Mouse (Mus musculus): Measurements from ENCODE around the gene Tns1. TPM values are rescaled to one million over a fixed set of nuclear protein-coding genes. Genes with fewer than 3 reads are reported as not detected.

Tns1 gene
- total RNA-seq, 4 experiments from 2014 or later: 217 to 331 (median 279) TPM

DNA sequence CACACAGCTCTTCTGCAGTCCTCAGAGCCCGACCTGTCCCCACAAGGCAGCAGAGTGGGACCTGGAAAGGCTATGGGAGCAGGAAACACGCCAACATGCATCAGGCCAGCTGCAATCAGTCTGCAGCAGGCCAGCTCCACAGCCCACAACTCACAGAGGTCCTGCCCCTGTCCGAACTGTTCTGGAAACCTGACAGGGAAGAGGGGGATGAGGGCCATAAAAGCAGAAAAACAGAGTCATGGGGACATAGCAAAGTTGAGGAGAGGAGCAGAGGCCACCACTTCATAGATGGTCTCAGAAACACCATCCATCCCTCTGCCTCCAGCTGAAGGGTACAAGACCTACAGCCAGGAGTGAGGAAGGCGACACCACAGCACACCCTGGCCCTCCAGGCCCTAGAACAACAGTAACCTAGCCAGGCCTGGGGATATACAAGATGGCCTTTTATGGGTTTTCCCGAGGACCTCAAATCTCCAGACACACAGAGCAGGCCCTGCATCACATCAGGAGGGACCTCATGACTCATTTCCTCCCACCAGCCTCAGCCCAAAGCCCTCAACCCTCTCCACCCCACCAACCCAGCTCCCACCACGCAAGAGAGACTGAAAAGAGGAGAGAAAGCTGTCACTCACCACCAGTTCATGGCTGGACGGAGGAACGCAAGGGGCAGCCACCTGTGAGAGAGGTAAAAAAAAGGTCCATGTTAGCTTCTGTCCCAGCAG lies 108.6 kb downstream of the Tns1 start:
- no peak for DNase-seq (ENCODE audit: low spot score in 2 of 2)

DNA sequence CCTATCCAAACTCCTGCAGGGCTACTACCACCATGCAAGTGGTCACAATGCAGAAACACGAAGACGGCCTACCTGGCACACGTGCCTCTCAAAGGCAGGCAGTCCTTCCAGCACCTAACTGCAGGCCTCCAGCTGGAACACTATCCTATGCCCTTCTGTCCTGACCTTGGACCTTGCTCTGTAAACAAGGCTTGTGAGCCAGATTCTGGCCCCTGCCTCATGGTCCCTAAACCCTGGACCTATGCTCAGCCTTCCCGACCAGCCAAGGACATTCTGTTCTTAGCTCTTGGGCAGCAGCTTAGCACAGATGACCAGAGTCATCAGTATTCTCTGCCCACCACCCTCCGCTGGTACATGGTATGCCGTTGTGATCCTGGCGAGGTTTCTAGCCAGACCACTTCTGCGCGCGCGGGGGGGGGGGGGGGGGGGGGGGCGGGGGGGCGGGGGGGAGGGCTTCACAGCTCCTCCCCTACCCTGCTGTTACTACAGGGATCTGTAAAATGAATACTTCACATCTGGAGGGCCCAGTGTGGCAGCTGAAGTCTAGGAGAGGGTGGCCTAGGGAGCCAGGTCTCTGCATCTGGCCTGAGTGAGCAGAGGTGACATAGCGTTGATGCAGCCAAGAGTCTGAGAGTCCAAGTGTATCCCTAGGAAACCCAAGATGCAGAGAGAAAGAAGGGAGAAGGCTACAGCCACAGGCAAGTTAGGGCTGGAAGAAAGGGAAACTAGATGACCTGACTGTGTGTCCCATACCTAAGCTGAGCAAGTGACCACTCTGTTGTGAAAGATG lies 109.5 kb downstream of the Tns1 start:
- peak; percentile 68 to 75 for DNase-seq (ENCODE audit: low spot score in 2 of 2)

DNA sequence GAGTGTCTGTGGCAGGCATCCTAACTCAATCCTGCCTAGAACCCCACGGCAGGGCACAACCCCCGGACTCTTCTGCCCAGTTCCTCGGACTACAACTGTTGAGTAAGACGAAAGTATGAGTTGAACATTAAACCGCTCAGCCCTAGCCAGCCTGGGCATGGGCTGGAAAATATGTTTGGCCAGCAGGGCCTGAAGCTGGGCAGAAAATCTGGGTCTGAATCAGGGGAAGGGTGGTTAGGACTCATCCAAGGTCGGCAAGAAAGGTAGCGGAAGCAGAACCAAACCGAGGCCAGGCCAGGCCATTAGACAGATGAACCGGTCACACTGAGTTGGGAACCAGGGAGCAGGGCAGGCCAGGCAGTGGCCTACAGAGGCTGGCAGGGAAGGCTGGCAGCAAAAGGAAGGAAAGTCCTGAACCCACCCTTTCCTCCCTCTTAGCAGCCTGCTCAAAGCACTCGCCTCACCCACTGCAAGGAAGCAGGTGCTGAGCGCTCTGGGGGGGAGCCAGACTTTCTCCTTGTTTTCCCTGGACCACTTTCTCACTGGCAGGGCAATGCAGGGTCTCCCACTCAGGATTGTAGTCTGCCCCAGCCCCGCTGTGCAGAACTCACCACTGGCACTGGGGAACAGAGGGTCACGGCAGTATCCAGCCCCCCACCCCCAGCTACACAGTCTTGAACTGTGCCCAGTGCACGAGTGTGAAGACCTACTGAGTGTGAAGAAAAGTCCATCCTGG lies 110.8 kb downstream of the Tns1 start:
- DNase-seq (ENCODE audit: low spot score in 2 of 2): no peak

DNA sequence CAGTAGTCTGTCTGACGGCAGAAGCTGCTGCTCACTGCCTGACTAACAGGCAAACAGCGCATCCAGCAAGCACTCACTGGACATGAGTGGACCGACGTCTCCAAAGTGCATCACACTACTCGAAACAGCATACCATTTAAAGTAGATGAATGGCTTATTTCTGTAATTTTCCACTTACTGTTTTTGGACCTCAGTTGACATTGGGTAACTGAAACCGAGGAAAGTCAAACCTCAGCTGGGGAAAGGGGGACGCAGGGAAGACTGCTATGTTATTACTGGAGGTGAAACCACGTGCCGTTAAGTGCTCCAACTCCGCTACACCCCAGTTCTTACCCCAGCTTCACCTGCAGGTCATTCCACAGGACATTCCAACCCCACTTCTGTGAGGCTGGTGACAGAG lies 111.5 kb downstream of the Tns1 start:
- no peak for DNase-seq (ENCODE audit: low spot score in 2 of 2)

DNA sequence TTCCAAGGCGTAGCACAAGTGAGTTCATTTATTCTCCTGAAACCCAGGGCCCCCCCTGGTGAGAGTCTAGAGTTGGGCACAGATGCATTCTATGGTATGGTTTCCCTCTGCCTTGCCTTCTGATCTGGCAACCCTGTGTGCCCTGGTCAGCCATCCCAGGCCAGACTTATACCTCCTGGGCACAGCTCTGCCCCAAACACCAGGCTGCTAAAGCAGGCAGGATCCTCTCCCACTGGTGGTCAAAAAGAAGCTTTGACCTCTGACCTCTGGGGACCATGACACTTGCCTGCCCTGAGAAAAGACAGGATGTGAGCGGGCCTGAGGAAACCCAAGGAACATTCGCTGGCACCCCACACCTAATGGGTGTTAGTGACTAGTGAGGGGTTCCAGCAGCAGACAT lies 114.8 kb downstream of the Tns1 start:
- DNase-seq (ENCODE audit: low spot score in 2 of 2): no peak

DNA sequence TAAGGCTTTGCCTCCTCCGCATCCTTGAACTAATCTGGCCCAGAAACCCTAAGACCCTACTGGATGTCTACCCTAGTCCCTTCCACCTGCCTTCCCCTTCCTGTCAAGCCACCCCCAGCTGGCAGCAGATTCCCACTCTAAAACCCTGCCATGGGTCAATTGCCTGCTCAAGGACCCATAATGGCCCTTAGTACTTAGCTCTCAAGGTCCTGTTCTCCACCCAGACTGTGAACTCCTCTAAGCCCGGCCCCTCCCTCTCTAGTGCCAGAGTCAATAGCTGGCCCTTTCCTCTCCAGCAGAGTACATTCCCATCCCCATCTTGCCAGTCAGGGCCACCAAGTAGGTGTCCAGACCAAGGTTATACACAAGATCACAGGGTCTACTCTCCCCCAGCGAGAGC lies 115.3 kb downstream of the Tns1 start:
- DNase-seq (ENCODE audit: low spot score in 2 of 2): no peak

DNA sequence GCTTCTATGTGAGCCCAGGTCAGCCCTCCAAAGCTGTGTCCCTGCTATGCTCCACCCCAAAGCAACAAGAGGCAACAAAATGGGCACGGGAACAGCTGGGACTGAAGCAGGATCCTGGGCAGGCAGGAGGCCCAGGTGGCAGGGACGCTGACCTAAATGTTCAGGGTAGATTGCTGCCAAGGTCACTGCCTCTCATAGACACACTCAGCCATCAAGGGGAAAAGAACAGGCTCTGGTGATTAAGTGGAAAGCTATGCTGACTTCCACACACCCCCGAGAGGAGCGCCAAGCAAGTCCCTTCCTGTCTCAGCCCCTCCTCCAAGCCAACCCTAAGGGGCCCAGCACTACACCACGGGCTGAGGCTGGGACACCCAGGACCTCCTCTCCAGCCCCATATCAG lies 115.8 kb downstream of the Tns1 start:
- peak; percentile 75 to 76 for DNase-seq (ENCODE audit: low spot score in 2 of 2)

DNA sequence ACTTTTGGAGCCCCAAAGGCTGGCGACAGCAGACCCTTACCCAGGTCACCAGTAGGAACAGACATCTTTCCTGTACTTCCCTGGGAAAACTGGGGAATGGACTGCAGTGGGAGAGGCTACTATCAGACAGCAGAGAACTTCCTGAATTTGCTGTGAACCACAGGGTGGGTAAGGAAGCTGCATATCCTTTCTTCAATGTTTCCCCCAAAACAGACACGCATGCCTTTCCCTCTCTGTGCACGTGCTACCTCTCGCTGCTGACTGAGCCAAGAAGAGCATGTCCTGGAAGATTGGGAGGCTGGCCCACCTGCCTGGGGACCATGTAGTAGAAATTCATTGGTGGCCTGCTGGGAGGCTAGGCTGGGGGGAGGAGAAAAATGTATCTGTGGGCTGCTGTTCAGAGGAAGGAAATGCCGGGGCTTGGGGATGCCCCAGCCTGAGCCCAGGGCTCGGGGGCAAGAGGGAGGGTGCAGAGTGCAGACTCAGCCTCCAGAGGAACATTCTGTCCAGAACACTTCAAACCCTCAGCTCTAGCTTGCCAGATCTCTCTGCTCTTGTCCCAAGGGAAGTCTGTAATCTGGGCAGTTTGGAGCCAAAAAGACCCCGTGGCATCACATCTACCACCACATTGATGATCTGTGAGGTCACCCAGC lies 116.7 kb downstream of the Tns1 start:
- peak; percentile 36 to 52 for DNase-seq (ENCODE audit: low spot score in 2 of 2)

DNA sequence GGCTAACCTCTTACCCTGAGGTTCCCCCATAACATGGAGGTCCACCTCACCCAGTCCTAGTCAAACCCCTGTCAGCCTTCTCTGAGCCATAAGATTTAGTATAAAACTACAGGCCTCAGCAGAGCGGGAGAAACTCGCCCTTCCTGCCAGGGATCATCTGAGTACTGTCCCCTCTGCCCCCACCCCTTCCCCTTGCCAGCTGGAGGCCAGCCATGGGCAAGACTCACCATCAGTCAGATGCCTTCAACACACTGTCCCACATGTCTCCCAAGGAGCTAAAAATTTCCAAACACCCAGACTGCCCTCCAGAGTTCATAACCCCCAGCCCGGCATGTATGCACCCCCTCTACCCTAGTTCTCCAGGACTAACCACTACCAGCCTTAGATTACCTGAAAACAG lies 119.2 kb downstream of the Tns1 start:
- peak; percentile 46 to 50 for DNase-seq (ENCODE audit: low spot score in 2 of 2)

DNA sequence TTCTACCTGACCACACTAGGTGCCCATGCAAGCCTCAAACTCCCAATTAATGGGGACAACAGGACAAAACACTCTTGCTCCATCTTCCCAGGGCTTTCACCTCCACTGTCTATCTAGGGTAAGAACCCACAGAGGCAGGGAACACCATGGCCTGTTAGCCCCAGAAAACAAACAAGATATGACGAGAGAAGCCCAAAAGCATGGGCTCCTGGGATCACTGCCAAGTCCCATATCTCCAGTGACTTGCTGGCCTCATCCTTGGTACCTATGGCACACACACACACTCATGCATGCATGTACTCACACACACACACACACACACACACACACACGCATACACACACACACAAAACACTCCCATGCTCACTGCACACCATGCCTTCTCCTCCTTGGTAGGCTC lies 120.5 kb downstream of the Tns1 start:
- no peak for DNase-seq (ENCODE audit: low spot score in 2 of 2)

DNA sequence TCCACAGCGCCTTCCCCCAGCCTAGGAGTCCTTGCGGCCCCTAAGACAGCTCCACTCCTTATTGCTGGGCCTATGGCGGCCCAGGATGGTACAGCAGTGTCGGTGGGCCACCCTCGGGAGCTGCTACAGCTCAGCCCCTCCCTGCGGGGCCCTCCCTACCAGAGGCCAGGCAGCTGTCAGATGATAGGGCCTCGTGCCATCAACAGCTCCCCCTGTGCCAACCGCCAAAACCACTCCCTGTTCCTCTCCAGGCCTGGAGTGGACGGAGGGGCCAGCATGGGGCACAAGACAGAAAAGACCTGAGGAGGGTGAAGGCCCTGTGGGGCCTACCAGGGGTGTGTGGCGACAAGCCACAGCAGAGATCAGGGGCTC lies 122.8 kb downstream of the Tns1 start:
- DNase-seq (ENCODE audit: low spot score in 2 of 2): peak; percentile 65 to 72

DNA sequence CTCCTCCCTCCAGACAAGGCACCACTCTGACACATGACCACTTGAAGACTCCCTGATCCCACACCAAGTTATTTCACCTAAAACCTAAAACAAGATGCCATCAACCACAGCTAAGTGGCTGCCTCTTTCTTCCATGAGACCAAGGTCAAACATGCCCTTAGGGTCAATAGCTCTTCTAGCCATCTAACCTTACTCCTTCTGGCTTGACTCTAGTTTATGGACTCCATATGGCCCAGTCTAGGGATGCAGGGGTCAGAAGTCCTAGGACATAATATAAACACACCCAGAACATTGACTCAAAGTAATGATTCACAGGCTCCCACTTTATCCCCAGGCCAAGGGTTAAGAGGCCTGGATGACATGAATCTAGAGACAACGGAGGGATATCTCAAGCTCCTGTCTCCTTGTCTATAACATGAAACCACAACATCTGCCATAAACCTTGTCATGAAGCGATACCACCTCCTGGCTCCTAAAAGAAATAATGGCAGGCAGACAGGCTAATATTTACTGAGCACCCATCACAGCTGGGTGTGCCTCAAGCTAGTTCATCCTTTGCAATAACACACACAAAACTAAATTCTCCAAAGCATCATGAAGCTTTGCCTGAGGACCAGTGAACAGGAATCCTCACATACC lies 123.3 kb downstream of the Tns1 start:
- no peak for DNase-seq (ENCODE audit: low spot score in 2 of 2)

DNA sequence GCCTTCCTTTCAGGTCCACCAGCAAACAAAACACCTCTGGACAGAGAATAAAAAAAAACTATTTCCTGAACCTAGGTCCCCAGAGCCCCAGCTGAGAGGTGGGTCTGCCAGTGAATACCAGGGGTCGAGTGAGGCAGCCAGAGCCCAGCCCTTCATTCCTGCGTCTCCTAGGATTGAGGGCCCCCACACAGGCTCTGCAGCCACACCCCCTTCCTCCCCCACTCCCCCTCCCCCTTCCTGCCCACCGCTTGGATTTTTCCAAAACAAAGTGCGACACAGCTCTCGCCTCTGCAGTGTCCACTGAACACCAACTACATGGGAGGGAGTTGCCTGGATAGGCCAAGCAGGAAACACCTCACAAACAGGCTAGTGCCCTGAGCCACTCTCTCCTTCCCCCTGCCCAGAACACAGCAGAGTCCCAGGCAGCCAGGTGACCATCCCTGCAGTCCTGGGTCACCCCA lies 124.0 kb downstream of the Tns1 start:
- DNase-seq (ENCODE audit: low spot score in 2 of 2): no peak

DNA sequence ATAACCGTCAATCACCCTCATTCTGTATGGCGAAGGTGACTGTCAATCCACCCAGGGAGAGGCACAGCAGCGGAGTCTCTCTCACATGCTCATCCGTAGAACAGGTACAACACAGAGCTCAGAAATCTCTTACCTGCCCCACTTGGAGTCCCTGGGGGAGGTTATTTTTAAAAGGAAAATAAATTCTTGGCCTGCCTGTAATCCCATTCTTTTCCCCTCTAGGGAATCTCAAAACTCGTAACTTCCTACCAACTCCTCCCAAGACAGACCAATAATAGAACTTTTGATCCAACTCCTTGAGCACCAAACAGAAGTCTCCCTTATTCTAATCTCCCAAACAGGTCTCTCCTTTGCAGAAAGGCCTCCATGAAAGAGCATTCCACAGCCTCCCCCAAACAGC lies 124.7 kb downstream of the Tns1 start:
- DNase-seq (ENCODE audit: low spot score in 2 of 2): no peak

DNA sequence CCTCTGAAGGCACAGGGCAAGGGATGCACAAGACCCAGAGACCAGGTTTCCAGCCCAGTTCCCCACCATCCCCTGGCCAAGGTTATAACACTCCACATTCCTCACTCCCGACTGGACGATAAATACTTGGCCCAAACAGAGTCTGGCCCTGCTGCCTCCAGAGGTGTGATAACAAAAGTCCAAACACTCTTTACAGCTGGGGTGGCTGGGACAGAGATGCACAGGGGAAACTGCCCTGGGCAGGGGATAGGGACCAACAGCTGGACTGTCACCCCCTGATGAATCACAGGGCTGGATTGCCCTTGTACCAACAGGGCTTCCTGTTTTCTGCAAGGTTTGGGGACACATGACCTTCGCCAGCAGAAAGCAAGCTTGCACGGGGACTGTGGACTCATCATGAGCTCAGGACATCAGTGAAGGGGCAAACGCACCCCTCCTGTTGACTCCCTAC lies 125.3 kb downstream of the Tns1 start:
- DNase-seq (ENCODE audit: low spot score in 2 of 2): no peak

DNA sequence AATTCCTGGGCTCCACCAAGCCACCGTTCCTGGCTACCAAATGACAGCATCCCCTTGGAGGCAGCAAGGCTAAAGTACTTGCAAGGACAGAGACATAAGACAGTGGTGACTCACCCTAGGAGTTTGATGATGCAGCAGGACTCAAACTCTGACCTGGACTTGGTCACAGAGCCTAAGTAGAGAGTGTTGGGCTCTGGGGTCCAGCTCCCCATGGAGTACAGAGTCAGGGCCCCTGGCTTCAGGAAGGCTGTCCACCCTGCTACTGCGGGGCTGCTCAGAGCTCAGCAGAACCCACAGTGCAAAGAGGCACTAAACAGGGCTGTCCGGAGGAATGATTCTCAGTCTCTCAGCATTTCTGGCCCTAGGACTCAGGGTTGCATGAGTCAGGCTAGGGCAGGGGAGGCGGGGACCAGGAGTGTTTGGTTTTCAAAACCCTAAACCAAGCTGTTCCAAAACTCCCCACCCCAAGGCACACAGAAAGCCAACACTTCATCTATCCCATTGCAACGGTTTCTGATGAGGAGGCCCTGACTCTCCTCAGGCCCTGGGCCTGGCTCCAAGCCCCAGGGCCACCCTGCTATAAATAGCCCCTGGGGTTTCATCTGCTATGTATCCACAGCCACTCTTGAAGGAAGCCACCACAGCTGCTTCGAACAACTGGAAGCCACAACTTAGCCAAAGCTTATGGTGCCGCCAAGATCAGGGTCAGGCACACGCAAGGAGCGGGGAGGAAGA lies 126.0 kb downstream of the Tns1 start:
- DNase-seq (ENCODE audit: low spot score in 2 of 2): peak; percentile 70 to 75

DNA sequence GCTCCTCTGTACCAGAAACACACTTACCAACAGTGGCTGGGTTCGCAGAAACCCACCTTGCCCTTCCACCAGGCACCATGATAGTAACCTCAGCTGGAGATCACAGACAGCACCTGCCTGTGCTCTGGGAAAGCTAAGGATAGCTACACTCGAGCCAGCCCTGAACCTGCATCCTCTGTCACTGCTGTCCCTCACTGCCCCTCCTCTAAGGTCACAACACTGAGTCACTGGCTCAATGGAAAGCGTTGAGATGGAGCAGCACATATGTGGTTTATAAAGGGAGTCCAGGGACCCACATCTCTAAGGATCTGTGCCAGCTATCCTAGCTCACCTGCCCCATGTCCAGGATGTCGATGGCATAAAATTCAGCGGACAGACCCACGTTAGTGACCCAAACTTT lies 126.9 kb downstream of the Tns1 start:
- no peak for DNase-seq (ENCODE audit: low spot score in 2 of 2)

DNA sequence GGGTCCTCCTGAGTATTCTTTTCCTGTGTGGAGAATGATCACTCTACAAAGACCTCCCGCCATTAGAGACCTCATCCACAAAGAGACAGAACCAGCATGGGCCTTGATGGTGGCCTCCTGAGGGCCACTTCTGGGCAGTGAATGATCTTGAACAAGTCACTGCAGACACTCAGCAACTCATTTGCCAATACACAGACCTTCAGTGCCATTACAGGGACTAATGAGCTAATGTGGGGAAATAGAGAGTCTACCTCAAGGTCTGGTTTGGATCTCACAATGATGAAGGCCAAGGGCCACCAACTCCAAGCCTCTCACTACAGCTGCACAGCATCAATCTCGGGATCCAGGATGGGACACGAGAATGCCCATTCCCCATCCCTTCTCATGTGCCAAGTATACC lies 127.6 kb downstream of the Tns1 start:
- DNase-seq (ENCODE audit: low spot score in 2 of 2): no peak

DNA sequence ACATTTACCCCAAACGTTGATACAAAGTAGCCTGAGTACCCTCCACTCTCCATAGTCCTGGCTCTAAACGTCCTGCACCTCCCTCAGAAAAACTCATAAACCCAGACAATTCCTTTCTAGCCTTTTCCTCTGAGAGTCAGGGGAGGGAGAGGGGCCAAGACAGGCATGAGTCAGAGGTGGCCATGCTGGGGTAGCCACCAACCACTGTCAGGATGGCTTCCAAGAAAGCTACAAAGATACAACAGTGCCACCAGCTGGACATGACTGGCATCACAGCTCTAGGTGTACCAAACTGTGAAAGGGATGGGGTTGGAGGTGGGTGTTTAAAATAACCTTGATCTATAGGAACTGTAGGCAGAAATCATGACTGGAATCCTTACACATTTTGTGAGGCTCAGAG lies 128.0 kb downstream of the Tns1 start:
- DNase-seq (ENCODE audit: low spot score in 2 of 2): peak; percentile 68 to 71

DNA sequence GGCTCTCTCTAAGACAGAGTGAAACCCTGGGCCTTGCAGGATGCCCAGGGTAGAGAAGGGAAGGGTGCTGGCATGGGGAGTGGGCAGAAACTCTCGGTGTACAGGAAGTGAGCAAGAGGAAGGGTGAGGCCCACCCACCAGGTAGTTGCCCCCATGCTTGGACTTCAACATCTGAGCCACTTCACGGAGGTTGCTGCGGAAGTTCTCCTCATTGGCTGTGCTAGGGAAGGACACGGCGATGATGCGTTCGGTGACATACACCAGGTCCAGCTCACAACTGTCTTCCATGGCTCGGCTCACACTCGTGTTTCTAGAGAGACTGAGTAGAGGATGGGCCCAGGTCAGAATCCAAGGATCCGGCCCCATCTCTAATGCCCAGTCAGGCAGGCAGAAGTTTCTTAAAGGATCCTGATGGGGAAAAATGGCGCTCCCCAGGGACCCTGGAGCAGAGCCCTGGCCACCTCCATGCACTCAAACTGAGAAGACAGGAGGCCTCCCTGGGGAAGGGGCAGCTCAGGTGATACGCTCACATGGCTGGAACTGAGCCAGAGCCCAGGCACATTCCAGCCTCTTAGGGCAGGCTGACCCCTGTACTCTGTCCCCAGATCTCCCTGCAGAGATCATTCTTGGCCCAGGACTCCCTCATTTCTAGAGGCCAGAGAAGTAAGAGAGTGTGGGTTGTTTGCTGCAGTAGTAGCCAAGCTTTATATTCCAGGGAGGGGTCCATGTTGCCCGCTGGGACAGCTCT lies 129.0 kb downstream of the Tns1 start:
- DNase-seq (ENCODE audit: low spot score in 2 of 2): no peak
